Mouse (Mus musculus): ENCODE measurements around the gene Ppp2r2c. TPM values are rescaled to one million over a fixed set of nuclear protein-coding genes. Genes with fewer than 3 reads are reported as not detected.

Gene Ppp2r2c
- total RNA-seq, 2 experiments from 2014 or later, result 4.7 to 4.9 TPM

DNA sequence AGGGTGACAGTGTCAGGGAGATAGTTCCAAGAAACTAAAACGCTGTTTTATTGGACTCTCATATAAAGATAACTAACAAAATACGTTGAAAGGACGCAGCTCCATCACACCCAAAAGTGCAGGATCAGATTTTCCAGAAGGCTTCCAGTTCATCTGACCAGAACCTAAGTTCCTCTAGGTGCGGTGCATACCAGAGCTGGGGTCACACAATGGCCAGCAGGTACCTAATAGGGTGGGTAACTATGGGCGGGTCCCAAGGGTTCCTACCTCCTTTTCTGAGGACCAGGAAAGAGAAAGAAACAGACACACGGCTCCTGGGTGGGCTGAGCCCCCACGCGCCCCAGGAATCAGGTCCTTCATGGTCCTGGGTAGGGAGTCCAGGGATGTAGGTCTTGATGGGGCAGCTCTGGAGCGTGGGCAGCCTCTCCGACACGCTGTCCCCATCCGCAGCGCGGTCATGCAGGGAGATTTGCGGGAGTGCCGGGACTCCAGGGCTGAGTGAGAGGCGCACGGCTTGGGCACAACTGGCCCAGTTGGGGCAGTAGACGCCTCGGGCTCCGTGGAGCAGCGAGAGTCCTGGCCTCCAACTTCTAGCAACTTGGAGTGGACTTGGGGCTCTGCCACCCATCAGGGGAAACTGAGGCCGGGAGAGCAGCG is 119.9 kb downstream of the Ppp2r2c start:
- DNase-seq, result no peak

DNA sequence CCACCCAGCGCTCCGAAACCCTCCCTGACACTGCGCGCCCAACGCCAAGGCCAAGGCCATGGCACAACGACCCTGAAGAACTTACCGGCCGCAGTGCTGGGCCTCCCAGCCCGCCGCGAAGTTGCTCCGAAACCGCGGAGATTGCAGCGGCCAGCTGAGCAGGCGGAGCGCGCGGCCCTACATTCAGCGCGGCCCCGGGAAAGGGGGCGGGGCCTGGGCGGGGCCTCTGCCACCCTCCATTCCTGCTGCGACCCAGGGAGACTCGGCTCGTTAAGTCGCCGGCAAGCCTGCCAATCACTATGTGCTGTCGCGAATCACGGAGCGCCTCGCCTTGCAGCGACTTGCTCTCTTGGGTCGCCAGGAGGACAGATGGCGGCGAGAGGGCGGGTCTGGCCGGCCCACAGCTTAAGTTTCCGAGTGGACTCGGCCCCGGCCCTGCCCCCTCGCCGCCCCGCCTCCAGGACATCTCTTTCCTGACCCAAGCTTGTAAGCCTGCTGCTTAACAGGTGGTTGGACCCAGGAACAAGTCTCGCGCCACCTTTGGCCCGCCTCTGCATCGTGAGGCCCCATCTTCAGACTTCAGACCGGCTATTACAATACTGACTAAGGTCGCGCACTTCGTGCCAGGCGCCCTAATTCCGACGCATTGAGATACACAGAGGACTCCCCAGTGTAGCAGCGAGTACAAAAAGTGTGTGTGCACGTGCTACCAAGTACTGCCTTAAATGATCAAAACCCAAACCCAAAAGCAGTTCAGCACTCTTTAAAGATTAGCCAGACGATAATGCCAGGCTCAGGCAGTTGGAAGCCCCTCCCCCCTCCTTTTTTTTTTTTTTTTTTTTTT is 120.7 kb downstream of the Ppp2r2c start, which contains the start of gene Wfs1:
Wfs1 (minus strand) TSS at position 425 of the 844 bp plus-strand sequence.
- DNase-seq, result peak; percentile 95 to 100

DNA sequence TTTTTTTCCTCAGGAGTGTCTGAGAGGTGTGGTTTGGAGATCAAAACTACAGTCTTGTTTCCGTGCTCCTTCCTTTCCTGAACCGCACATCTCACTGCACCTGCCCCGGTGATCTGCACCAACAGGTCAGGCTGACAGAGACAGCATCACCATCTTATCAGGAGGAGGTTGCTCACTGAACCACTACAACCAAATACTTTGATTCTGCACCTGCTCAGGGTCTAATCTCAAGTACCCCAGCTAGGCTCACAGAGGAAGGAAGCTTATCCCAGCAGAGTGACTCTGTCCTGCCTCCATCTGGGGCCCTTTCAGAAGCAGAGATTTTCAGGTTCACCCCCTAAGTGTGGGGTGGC is 121.3 kb downstream of the Ppp2r2c start:
- no peak for DNase-seq

DNA sequence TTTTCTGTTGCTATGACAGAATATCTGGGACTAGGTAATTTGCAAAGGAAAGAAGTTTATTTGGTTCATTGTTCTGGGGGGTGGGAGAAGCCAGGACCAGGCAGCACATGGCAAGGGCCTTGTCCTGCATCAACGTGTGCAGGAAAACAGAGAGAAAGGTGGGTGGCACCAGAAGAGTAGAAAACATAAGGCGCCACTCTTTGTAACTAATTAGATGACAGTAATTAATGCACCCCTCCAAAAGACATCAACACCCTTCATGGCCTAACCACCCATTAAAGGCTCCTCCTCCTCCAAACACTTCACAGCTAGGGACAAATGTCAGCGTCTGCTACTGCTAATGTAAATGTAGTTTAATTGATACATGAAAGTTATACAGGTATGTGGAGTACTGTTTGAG is 121.9 kb downstream of the Ppp2r2c start:
- DNase-seq, result no peak

DNA sequence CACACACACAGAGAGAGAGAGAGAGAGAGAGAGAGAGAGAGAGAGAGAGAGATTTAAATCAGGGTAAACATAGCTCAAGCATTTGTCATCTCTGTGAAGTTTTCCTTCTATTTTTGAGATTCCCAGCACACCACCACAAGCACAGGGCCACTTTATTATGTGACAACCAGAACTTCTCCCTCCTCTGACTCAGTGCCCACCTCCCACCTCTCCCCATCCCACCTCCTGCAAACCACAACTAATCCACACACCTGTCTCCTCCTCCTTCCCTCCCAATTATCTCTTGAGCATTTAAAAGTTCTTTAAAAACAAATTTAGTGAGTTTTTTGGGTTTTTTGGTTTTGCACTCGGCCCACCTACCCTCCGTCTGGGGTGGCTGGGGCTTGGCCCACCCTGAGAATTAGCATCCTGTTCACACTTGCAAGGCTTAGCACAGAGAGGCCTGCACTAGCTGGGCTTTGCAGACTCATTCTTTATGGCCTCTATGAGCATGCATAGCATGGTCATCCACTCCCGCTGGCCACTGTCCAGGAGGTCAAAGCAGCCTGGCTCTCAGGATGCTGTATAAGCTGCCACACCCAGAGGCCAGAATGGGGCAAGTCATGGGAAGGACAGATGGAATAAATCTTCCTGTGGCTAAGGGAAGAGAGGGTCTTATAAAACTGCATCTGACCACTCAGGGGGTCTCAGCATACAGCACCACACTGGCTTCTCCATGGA is 122.5 kb downstream of the Ppp2r2c start:
- no peak for DNase-seq

DNA sequence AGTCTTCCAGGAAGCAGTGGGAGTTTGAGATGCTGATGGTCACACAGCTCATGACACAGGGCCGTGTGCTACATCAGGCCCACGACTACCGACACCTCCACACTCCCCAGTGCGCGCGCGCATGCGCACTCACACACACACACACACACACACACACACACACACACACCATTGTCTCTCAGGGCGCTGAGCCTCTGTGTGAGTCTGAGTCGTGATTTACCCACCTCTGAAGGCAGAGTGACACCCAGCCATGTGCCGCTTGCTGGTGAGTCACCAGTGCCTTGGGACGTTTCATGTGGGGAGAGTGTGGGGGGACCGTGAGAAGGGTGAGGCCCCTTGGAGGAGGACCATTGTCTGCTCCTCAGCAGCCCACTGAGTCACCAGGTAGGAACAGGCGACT is 128.1 kb downstream of the Ppp2r2c start:
- no peak for DNase-seq

DNA sequence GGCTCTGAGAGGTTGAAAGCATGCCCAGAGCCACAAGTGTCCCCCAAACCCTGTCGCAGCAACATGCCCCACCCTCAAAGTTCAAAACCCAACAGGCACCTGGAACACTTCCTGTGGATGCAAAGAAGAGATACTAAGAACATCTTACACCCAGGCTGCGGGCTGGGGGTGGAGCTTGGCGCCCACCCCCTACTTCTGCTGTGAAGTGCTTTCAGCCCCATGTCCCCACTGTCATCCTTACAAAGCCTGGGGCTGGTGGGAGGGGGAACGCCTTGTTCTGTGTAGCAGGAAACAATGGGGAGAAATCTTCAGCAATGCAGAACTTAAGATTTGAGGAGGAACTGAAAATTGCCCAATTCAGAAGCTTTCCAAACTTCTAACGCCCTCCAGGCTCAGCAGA is 129.7 kb downstream of the Ppp2r2c start:
- DNase-seq, result peak in 1 of 2 experiments; percentile 65

DNA sequence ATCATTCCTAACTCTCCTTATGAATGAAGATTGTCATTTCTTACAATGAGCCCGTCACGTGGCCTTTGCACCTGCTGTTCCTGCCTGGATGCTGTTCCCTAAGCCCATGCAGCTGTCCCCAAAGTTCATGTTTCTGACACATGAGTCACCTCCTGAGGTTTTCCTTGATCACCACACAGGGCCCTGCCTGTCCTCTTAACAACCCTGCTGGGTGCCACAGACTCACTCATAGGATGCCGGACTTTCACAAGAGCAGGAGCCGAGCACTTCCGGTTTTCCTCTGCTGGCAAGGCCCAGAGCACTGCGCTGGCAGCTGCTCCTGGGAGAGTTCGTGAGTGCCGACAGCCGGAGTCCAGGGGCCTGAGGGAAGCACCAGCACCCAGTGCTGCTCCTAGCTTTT is 132.7 kb downstream of the Ppp2r2c start:
- DNase-seq, result no peak

DNA sequence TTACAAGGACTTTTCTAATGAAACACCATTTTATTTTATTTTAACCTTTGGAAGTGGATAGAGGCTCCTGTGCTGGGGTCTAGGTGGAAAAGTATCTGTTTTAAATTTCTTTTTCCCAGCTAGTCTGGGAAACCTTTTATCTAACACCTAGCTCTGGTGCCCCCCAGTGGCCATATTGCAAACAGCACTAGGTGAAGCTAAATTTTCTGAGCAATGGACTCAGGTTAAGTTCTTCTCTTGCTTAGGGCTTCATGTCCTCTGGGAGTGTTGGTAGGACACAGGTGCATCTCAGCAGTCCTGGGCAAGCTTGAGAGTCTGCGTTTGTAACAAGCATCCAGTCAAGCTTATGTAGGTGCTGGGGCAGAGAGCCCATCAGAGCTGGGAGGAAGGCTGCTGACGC is 133.7 kb downstream of the Ppp2r2c start:
- peak; percentile 48 to 88 for DNase-seq

Other genes with a start within 250 kb of the Ppp2r2c start
- 10 to 100 TPM; 85.9 to 89.3 TPM for gene D5Ertd579e, start 172.5 kb upstream of the Ppp2r2c start, total RNA-seq (2021)
- 10 to 100 TPM; 14.0 to 14.2 TPM for gene Bloc1s4, start 119.9 kb upstream of the Ppp2r2c start, total RNA-seq (2021)
- 100 to 1,000 TPM; 282 to 304 TPM for gene Mrfap1, start 71.7 kb upstream of the Ppp2r2c start, total RNA-seq (2021)
- 10 to 100 TPM; 24.6 to 27.4 TPM for gene Man2b2, start 37.9 kb upstream of the Ppp2r2c start, total RNA-seq (2021)
- 10 to 100 TPM; 84.6 to 86.4 TPM for gene Wfs1, start 120.7 kb downstream of the Ppp2r2c start, total RNA-seq (2021)
- gene Gm1043, start 216.9 kb downstream of the Ppp2r2c start, total RNA-seq (2021), result under 1 TPM in 1 of 2 experiments, not detected in 1; 0.08 TPM

All from heart, adult 18-20 months (tissue).